In genomic region chr13:102132696-102133095, GRCm38 (mm10) we compare ENCODE assay signal across 19 mouse cellular contexts.
DNase-seq lines count a peak whose midpoint lies in the region.
"Had no signal": no experiment of that assay in that cellular context is flagged by ENCODE, and none has a peak within 500 bp of the region (broad histone marks: within the 10 kb centered on the region; RNA-seq: fewer than 3 reads in every experiment).

No protein-coding gene starts in this region.

- H3K36me3 ChIP-seq in embryonic facial prominence, embryonic 10.5 days (replicated peaks): no peaks in the 10 kb centered on the region
- no peaks in the 10 kb centered on the region for H3K36me3 ChIP-seq in limb, embryonic 10.5 days
- H3K36me3 ChIP-seq: embryonic facial prominence, embryonic 13.5 days; G1E had no signal

- H3K27ac ChIP-seq in embryonic facial prominence, embryonic 10.5 days (replicated peaks): peak overlapping the region; percentile 24; the same call in 1 of the 2 replicates
- H3K27ac ChIP-seq in limb, embryonic 10.5 days: no peak overlapping the region
- H3K27ac ChIP-seq: embryonic facial prominence, embryonic 13.5 days; forebrain, embryonic 13.5 days; gastrocnemius, adult 2 months; hindbrain, embryonic 14.5 days; hindbrain, postnatal 0 days had no signal

- no peak overlapping the region for H3K4me3 ChIP-seq in embryonic facial prominence, embryonic 10.5 days
- no peak overlapping the region for H3K4me3 ChIP-seq in limb, embryonic 10.5 days
- H3K4me3 ChIP-seq: embryonic facial prominence, embryonic 13.5 days; erythroblast, embryonic 14.5 days; forebrain, embryonic 13.5 days; gastrocnemius, adult 2 months had no signal

- DNase-seq in retina, postnatal 1 day: peak; percentile 27
- no peak for DNase-seq in retina, embryonic 14.5 days (ENCODE audit: low spot score)
- DNase-seq in NIH3T3 (ENCODE audit: low read depth): peak; percentile 21
- no peak for DNase-seq in embryonic facial prominence, embryonic 10.5 days (ENCODE audit: low spot score)
- no peak for DNase-seq in limb, embryonic 10.5 days (ENCODE audit: low spot score)
- no peak for DNase-seq in cerebellum, postnatal 25 days
- DNase-seq: adrenal gland, postnatal 10 days; adrenal gland, postnatal 36 days; cerebellum, adult 18-20 months; cerebellum, adult 9-10 months; gastrocnemius, adult 2 months; gastrocnemius, postnatal 14 days; kidney, adult 18-20 months had no signal

- H3K9me3 ChIP-seq in embryonic facial prominence, embryonic 10.5 days: no peaks in the 10 kb centered on the region
- H3K9me3 ChIP-seq in limb, embryonic 10.5 days (replicated peaks): no peaks in the 10 kb centered on the region
- H3K9me3 ChIP-seq: embryonic facial prominence, embryonic 13.5 days; forebrain, embryonic 13.5 days; G1E had no signal

- peaks cover 19% of the 10 kb centered on the region for H3K4me1 ChIP-seq in embryonic facial prominence, embryonic 10.5 days
- no peaks in the 10 kb centered on the region for H3K4me1 ChIP-seq in limb, embryonic 10.5 days
- H3K4me1 ChIP-seq: embryonic facial prominence, embryonic 13.5 days; forebrain, embryonic 13.5 days had no signal

- WGBS in embryonic facial prominence, embryonic 10.5 days: 67% methylated on average over 2 of the region's 2 CpGs
- 76% methylated on average over 2 of the region's 2 CpGs for WGBS in limb, embryonic 10.5 days

- no peaks in the 10 kb centered on the region for H3K27me3 ChIP-seq in embryonic facial prominence, embryonic 10.5 days (replicated peaks; ENCODE audit: low read depth, poor library complexity, severe bottlenecking)
- no peaks in the 10 kb centered on the region; the same call in 1 of the 2 replicates for H3K27me3 ChIP-seq in limb, embryonic 10.5 days (ENCODE audit: low read depth, poor library complexity, severe bottlenecking)
- H3K27me3 ChIP-seq: embryonic facial prominence, embryonic 13.5 days; forebrain, embryonic 13.5 days had no signal

Comparison
In these comparisons a context has a peak if more than half of its experiments do, and no peak if none do; other contexts are left out.
1. DNase-seq: peak in retina, postnatal 1 day (single experiment) and NIH3T3 (single experiment); none in retina, embryonic 14.5 days (single experiment), embryonic facial prominence, embryonic 10.5 days (single experiment), limb, embryonic 10.5 days (single experiment) and cerebellum, postnatal 25 days (0 of 2).